Mouse (Mus musculus) neural tube, embryonic 10.5 days (tissue): ENCODE measurements at regions not wholly inside any gene's neighbourhood (a gene's known extent, or its start where the extent isn't known, plus 50 kb on each side); places are given as distances from the start of the nearest gene placed in this dataset.
"Not testable (repeated sequence)": the region's sequence is repeated elsewhere in the genome, so short reads cannot be mapped to it uniquely, and the experiment has no call there.

ENCODE experiments used
- DNase-seq: peaks from one replicate; pipeline ENCODE4 v3.0.0-alpha.2; 2017; ENCODE audit warnings: low spot score; ENCODE audit errors: extremely low spot score

- DNase-seq: peak; percentile 46
Observed at GRCm38 (mm10) chr12:36933118-36933610, 175.2 kb upstream of the Meox2 start.

GRCm38 (mm10) chr12:36943903-36944302 lies 164.4 kb upstream of the Meox2 start:
- no peak for DNase-seq

- DNase-seq: no peak
Observed at GRCm38 (mm10) chr12:36945964-36946363, 162.4 kb upstream of the Meox2 start.

DNA sequence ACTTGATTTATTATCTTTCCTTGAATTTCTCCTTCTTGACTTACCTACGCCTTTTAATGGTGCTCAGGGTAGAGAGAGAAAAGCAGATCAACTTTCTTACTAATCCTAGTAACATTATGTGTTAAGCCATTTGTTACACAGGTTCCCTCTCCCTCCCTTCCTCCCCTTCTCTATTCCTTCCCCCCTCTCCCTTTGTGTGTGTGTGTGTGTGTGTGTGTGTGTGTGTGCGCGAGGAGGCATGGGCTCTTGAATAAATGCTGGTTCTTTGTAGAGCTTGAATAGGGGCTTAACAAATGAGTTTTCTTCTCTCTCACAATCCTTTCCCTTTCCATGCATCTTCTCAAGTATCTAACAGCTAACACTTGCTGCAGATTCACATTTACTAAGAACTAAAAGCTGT lies 160.4 kb upstream of the Meox2 start:
- no peak for DNase-seq

GRCm38 (mm10) chr12:36949096-36949738 lies 159.1 kb upstream of the Meox2 start:
- DNase-seq: no peak

DNA sequence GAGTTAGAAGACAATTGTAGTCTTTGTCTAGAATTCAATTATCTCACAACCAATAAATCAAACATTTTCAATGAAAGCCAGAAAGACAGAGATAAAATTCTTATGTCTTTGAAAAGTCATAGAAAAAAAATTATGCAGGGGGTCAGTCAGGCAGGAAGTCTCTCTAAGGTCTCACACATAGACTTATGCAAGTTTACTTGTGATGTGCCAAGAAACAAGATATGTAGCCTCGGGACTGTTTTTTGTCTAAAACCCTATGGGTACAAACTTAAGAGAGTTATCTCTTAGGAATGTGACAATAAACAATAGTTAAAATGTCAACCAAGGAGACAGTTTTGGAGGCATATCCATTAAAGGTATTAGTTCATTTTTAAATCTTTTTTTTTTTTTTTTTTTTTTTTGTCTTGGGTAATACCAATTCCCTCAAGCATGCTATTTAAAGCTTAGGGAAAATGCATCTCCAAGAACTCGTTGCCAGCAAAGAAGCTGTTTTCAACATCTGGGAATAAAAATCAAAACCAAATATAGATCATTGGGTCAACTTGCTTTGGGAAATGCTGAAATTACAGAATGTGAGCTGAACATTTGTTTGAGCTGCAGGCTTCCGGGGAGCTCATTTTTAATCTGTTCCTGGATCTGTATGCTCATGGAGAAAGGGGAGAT lies 133.8 kb upstream of the Meox2 start:
- no peak for DNase-seq

GRCm38 (mm10) chr12:36977141-36977540 lies 131.2 kb upstream of the Meox2 start:
- no peak for DNase-seq

GRCm38 (mm10) chr12:36991135-36991534 lies 117.2 kb upstream of the Meox2 start:
- DNase-seq: no peak

GRCm38 (mm10) chr12:36991970-36992369 lies 116.4 kb upstream of the Meox2 start:
- DNase-seq: no peak

- no peak for DNase-seq
Observed at GRCm38 (mm10) chr12:37001401-37001800, 106.9 kb upstream of the Meox2 start.

DNA sequence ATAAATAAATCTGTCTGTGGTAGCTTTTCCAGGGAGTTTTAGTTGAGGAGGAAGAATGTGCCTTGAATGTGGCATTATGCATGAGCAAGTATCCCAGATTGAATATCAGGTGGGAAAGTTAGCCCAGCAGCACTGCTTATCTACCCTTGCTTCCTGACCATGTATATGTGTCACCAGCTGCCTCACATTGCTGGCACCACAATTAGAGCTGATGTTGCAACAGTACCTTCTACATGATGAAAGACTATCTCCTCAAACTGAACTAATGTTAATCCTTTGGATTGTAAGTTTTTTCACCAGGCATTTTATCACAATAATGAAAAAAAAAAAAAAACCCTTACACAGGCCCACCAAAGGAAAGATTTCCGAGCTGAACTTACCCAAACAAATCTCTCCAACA lies 103.1 kb upstream of the Meox2 start:
- DNase-seq: no peak

DNA sequence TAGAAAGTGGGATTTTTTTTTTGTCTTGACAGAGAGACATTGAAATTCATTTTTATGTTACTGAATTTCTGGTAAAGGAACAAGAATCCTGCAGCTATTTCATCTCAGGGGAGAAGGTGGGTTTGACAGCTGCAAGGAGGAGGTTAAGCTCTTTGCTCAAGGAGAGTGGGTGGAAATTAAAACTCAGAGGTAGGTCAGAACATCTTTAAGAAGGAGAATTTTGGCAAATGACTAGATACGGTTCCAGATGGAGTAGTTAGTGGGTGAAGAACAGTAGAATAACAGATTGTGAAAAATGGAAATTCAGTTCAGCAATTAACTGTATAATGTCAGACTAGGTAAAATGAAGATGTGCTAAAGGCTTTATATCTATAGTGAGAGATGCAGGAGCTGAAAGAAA lies 98.0 kb upstream of the Meox2 start:
- DNase-seq: no peak

DNA sequence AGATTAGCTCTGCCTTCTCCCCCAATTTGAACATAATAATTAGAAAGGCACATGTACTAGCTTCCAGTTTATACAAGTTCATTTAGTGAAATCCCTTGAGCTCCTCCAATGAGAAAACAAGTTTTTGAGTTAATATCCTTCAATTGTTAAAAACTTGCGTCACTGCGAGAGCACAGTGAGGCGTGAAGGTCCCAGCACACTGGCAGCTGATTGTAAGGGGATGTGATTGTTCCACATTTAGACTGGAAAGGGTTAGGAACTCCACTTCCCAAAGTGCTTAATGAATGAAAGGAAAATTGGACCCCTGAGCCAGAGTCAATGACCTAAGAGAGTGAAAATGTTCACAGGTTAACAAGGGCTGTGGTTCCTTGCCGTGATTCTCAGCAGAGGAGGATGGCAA lies 93.9 kb upstream of the Meox2 start:
- DNase-seq: no peak

GRCm38 (mm10) chr12:37014945-37015344 lies 93.4 kb upstream of the Meox2 start:
- not testable (repeated sequence) for DNase-seq

GRCm38 (mm10) chr12:37015474-37016248 lies 92.7 kb upstream of the Meox2 start:
- no peak for DNase-seq

- DNase-seq: no peak
Observed at GRCm38 (mm10) chr12:37047191-37047590, 61.1 kb upstream of the Meox2 start.

DNA sequence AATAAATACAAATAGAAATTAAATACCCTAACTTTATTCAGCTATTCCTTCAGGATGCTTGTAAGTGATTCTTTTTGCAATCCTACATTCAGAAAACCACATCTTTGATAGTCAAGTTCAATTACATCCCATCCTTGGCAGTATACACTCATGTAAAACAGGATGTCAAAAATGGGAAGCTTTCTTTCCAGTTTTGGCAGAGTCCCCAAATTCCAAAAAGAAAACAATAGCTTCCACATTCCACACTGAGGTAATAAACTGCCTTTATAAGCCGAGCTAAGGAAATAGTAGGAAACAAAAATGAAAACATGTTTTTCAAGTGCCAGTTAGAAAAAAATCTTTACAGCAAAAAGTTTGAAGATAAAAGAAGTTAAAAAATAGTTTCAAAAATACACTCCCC lies 57.7 kb upstream of the Meox2 start:
- DNase-seq: no peak

DNA sequence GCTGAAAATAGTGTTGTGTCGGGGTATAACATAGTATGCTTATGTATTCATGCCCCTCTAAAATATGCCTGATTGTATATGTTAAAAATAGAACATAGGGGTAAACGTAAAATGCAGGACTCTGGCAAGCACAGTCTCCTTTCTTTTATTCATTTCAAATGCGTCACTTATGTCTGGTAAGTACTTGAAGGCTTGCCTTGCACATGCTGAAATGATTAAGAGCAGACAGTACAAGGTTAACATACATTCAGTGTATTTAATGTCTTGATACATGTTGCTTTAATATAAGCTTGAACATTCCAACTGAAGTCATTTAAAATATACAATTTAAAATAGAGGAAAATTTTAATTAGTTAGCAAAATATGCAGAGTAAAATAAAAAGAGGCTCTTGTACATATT lies 50.9 kb upstream of the Meox2 start:
- DNase-seq: no peak
